Mouse (Mus musculus) lung, embryonic 15.5 days (tissue): ENCODE data around the gene Sptbn2. TPM values are rescaled to one million over a fixed set of nuclear protein-coding genes. Genes with fewer than 3 reads are reported as not detected.

Source experiments
- ATAC-seq: fragments of 200-750 bp; cut with Nextera tagmentation; 2 replicates; pipeline ENCODE4 v1.8.0; 2017; ENCODE audit warnings: moderate number of reproducible peaks, borderline replicate concordance; ENCODE audit not compliant: low FRiP score, low TSS enrichment; ENCODE audit errors: extremely low read depth
- H3K27ac ChIP-seq: fragments of 300-500 bp; sonication (generic); 2 replicates; pipeline ENCODE4 v1.5.1; 2015; ENCODE audit warnings: moderate library complexity, mild to moderate bottlenecking, inconsistent platforms
- H3K27me3 ChIP-seq: fragments of 300-500 bp; sonication (generic); 2 replicates; pipeline ENCODE4 v1.6.1; 2015; ENCODE audit warnings: inconsistent platforms
- H3K36me3 ChIP-seq: fragments of 300-500 bp; sonication (generic); 2 replicates; pipeline ENCODE4 v1.6.1; 2015; ENCODE audit warnings: inconsistent platforms
- H3K4me1 ChIP-seq: fragments of 300-500 bp; sonication (generic); 2 replicates; pipeline ENCODE4 v1.6.1; 2015; ENCODE audit warnings: inconsistent platforms
- H3K4me2 ChIP-seq: fragments of 300-500 bp; sonication (generic); 2 replicates; pipeline ENCODE4 v1.6.1; 2015; ENCODE audit warnings: inconsistent platforms, mild to moderate bottlenecking, moderate library complexity
- H3K4me3 ChIP-seq: fragments of 300-500 bp; sonication (generic); 2 replicates; pipeline ENCODE4 v1.5.1; 2015; ENCODE audit warnings: mild to moderate bottlenecking, inconsistent platforms
- H3K9ac ChIP-seq: fragments of 300-500 bp; sonication (generic); 2 replicates; pipeline ENCODE4 v1.6.1; 2015; ENCODE audit warnings: inconsistent platforms
- H3K9me3 ChIP-seq: fragments of 300-500 bp; sonication (generic); 2 replicates; pipeline ENCODE4 v1.6.1; 2016; ENCODE audit warnings: inconsistent platforms
- WGBS: fragments of 180-500 bp; shearing (Covaris S2); methylation state at CpG from one replicate; pipeline ENCODE4 v1.1.7; 2015; 5-methylcytosine and 5-hydroxymethylcytosine counted together
- polyA plus RNA-seq: library from polyadenylated mRNA; unstranded; fragments of >200 nt; fragmentation: Nextera tagmentation; extraction: Ambion mirVana; gene quantifications from 2 replicates; pipeline ENCODE4 v1.2.1, GENCODE M21; 2015

Sptbn2 gene
- polyA plus RNA-seq, 1 experiment from 2014 or later: 1.1 TPM

GRCm38 (mm10) chr19:4785206-4785605, 74.2 kb downstream of the Sptbn2 start:
- H3K4me3 ChIP-seq: no peak overlapping the region
- H3K27ac ChIP-seq: no peak overlapping the region
- no peak for ATAC-seq
- peaks cover 5% of the 10 kb centered on the region for H3K4me1 ChIP-seq
- no peak overlapping the region for H3K9ac ChIP-seq
- WGBS: 87% methylated on average over 7 of the region's 7 CpGs
- no peaks in the 10 kb centered on the region for H3K27me3 ChIP-seq
- H3K4me2 ChIP-seq: no peak overlapping the region
- no peaks in the 10 kb centered on the region for H3K9me3 ChIP-seq
- peaks cover 83% of the 10 kb centered on the region for H3K36me3 ChIP-seq

GRCm38 (mm10) chr19:4786313-4786712, 75.3 kb downstream of the Sptbn2 start:
- H3K27ac ChIP-seq: no peak overlapping the region
- WGBS: 91% methylated on average over 2 of the region's 2 CpGs
- no peaks in the 10 kb centered on the region for H3K9me3 ChIP-seq
- H3K27me3 ChIP-seq: no peaks in the 10 kb centered on the region
- no peak overlapping the region for H3K4me2 ChIP-seq
- no peak for ATAC-seq
- no peak overlapping the region for H3K9ac ChIP-seq
- peaks cover 85% of the 10 kb centered on the region for H3K36me3 ChIP-seq
- peaks cover 16% of the 10 kb centered on the region for H3K4me1 ChIP-seq
- H3K4me3 ChIP-seq: no peak overlapping the region

GRCm38 (mm10) chr19:4793281-4793830, 82.4 kb downstream of the Sptbn2 start:
- ATAC-seq: peak; percentile 35; the same call in 1 of the 2 replicates
- H3K4me2 ChIP-seq: peak overlapping the region; percentile 74
- under 1% methylated on average over 16 of the region's 16 CpGs for WGBS
- peak overlapping the region; percentile 81 for H3K27ac ChIP-seq
- peaks cover 41% of the 10 kb centered on the region for H3K36me3 ChIP-seq
- peaks cover 37% of the 10 kb centered on the region for H3K4me1 ChIP-seq
- no peaks in the 10 kb centered on the region for H3K27me3 ChIP-seq
- H3K9ac ChIP-seq: peak overlapping the region; percentile 71
- no peaks in the 10 kb centered on the region for H3K9me3 ChIP-seq
- H3K4me3 ChIP-seq: peak overlapping the region; percentile 71

DNA sequence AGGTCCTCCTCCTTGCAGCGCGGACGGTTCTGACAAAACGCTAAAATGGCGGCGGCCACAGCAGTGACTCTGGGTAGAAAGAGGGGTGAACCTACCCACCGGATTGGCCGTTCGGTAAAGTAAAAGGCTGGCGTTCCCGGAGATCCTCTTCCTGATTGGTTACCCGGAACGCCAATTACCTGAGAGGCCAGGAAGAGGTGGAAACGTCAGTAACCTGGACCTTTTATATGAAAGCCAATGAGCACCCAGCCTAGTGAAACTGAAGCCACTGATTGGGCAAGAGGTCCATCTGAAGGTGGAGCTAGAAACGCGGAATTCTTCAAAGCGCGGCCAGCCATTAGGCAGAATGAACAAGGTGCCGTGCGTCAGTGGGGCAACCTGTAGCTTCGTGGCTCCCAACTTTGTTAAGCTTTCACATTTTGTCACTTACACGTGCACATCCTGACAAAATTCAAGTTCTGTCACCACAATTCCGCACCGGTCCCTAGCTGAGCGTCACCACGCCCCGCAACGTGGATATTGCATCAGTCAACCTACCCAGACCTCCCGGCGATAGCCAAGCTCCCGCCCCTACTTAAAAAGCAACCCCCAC, 83.0 kb downstream of the Sptbn2 start, which contains the start of gene Rbm4:
TSS of gene Rbm4 (minus strand) at position 71 of the 592 bp plus-strand sequence.
- Histone ChIP-seq H3K9me3 (no peaks in the 10 kb centered on the region), H3K4me1 (peaks cover 37% of the 10 kb centered on the region), H3K36me3 (peaks cover 42% of the 10 kb centered on the region), H3K27ac (peak within 1 kb of the TSS; percentile 81), H3K4me2 (peak within 1 kb of the TSS; percentile 74), H3K27me3 (no peaks in the 10 kb centered on the region), H3K9ac (peak within 1 kb of the TSS; percentile 71), H3K4me3 (peak within 1 kb of the TSS; percentile 71)
- under 1% methylated on average over 31 of the region's 31 CpGs for WGBS
- peak; percentile 98 for ATAC-seq

GRCm38 (mm10) chr19:4795929-4796328, 85.0 kb downstream of the Sptbn2 start:
- peaks cover 48% of the 10 kb centered on the region for H3K36me3 ChIP-seq
- H3K27me3 ChIP-seq: no peaks in the 10 kb centered on the region
- no peaks in the 10 kb centered on the region for H3K9me3 ChIP-seq
- no peak overlapping the region for H3K9ac ChIP-seq
- no peak overlapping the region for H3K4me2 ChIP-seq
- WGBS: 63% methylated on average over 1 of the region's 1 CpGs
- no peak for ATAC-seq
- H3K4me1 ChIP-seq: peaks cover 25% of the 10 kb centered on the region
- no peak overlapping the region for H3K27ac ChIP-seq
- H3K4me3 ChIP-seq: no peak overlapping the region

- 97% methylated on average over 2 of the region's 2 CpGs for WGBS
- ATAC-seq: no peak
- Histone ChIP-seq H3K4me2 (no peak overlapping the region), H3K9me3 (no peaks in the 10 kb centered on the region), H3K27ac (no peak overlapping the region), H3K27me3 (no peaks in the 10 kb centered on the region), H3K4me1 (peaks cover 12% of the 10 kb centered on the region), H3K36me3 (peaks cover 55% of the 10 kb centered on the region), H3K9ac (no peak overlapping the region), H3K4me3 (no peak overlapping the region)
These were observed 86.9 kb downstream of the Sptbn2 start for GRCm38 (mm10) chr19:4797846-4798245.

DNA sequence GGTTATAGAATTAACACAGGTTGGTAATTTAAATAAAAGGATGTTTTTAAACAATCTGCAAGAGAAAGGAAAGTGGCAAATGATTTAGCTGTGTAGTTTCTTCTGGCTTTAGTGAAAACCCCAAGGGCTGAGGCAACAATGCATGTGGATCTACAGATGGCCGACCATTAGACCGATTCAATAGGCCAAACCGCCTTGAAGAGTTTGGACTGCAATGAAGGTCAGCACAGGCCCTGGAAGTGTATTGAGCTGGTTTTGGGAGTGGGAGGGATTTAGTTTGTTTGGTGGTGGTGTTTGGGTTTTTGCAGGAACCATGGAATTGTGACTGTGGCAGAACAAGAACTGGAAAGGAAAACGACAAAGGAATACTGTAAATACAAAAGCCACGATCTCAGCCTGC, 88.1 kb downstream of the Sptbn2 start:
- peaks cover 61% of the 10 kb centered on the region for H3K36me3 ChIP-seq
- H3K4me2 ChIP-seq: no peak overlapping the region
- WGBS: 94% methylated on average over 5 of the region's 5 CpGs

More for the DNA sequence above, 88.1 kb downstream of the Sptbn2 start:
- Histone ChIP-seq H3K4me3 (no peak overlapping the region), H3K9ac (no peak overlapping the region), H3K27me3 (no peaks in the 10 kb centered on the region), H3K27ac (no peak overlapping the region), H3K4me1 (peaks cover 12% of the 10 kb centered on the region), H3K9me3 (no peaks in the 10 kb centered on the region)
- ATAC-seq: no peak

Other genes with a start within 250 kb of the Sptbn2 start
- gene Syt12, start 233.7 kb upstream of the Sptbn2 start, polyA plus RNA-seq: 1.1 and 1.2 TPM in 2 replicates
- gene 2010003K11Rik, start 212.6 kb upstream of the Sptbn2 start, polyA plus RNA-seq: not detected in 2 replicates
- gene Pcx, start 200.7 kb upstream of the Sptbn2 start, polyA plus RNA-seq: 17.7 and 18.5 TPM in 2 replicates
- 6.5 and 6.8 TPM in 2 replicates for gene Lrfn4, start 95.5 kb upstream of the Sptbn2 start, polyA plus RNA-seq
- 73.5 and 74.4 TPM in 2 replicates for gene Rce1, start 85.5 kb upstream of the Sptbn2 start, polyA plus RNA-seq
- 2.2 and 3.1 TPM in 2 replicates for gene Gm960, start 12.5 kb upstream of the Sptbn2 start, polyA plus RNA-seq
- gene Rbm4b, start 45.3 kb downstream of the Sptbn2 start, polyA plus RNA-seq: 60.8 and 62.7 TPM in 2 replicates
- gene Rbm4, start 82.7 kb downstream of the Sptbn2 start, polyA plus RNA-seq: 57.6 and 64.1 TPM in 2 replicates
- gene Gm21992, start 100.4 kb downstream of the Sptbn2 start, polyA plus RNA-seq: 21.3 and 32.8 TPM in 2 replicates
- 91.3 and 95.3 TPM in 2 replicates for gene Rbm14, start 100.5 kb downstream of the Sptbn2 start, polyA plus RNA-seq
- 51.2 and 53.3 TPM in 2 replicates for gene Ccs, start 128.2 kb downstream of the Sptbn2 start, polyA plus RNA-seq
- gene Ccdc87, start 128.2 kb downstream of the Sptbn2 start, polyA plus RNA-seq: 0.20 and 0.33 TPM in 2 replicates
- 21.8 and 25.3 TPM in 2 replicates for gene Ctsf, start 144.0 kb downstream of the Sptbn2 start, polyA plus RNA-seq
- 1.6 and 3.6 TPM in 2 replicates for gene Actn3, start 166.7 kb downstream of the Sptbn2 start, polyA plus RNA-seq
- gene Zdhhc24, start 167.5 kb downstream of the Sptbn2 start, polyA plus RNA-seq: 10.0 and 10.6 TPM in 2 replicates
- gene Bbs1, start 195.5 kb downstream of the Sptbn2 start, polyA plus RNA-seq: 5.7 and 6.3 TPM in 2 replicates
- gene Dpp3, start 217.1 kb downstream of the Sptbn2 start, polyA plus RNA-seq: 94.4 and 104 TPM in 2 replicates
- gene Peli3, start 232.0 kb downstream of the Sptbn2 start, polyA plus RNA-seq: 1.5 and 2.0 TPM in 2 replicates